Mouse (Mus musculus) embryo, embryonic 11.5 days (tissue): ENCODE data around the gene Kcnip4.

ENCODE experiments used
- DNase-seq: peaks from one replicate; pipeline ENCODE4 v3.0.0-alpha.2; 2012; ENCODE audit warnings: low read depth, low spot score

Kcnip4 gene

GRCm38 (mm10) chr5:48419741-48420140 lies 1105.0 kb downstream of the Kcnip4 start:
- DNase-seq = no peak

- no peak for DNase-seq
Measured at GRCm38 (mm10) chr5:48412261-48412660, 1112.4 kb downstream of the Kcnip4 start.

GRCm38 (mm10) chr5:48411462-48411861 lies 1113.2 kb downstream of the Kcnip4 start:
- DNase-seq = no peak

GRCm38 (mm10) chr5:48410348-48410747 lies 1114.4 kb downstream of the Kcnip4 start:
- DNase-seq = no peak

GRCm38 (mm10) chr5:48408276-48408675 lies 1116.4 kb downstream of the Kcnip4 start:
- no peak for DNase-seq

GRCm38 (mm10) chr5:48402497-48402896 lies 1122.2 kb downstream of the Kcnip4 start:
- DNase-seq = peak; percentile 65

GRCm38 (mm10) chr5:48371890-48372766 lies 1152.6 kb downstream of the Kcnip4 start:
- peak; percentile 93 for DNase-seq

- DNase-seq = no peak
Measured at GRCm38 (mm10) chr5:48349309-48349708, 1175.4 kb downstream of the Kcnip4 start.

- no peak for DNase-seq
Measured at GRCm38 (mm10) chr5:48345983-48346648, 1178.6 kb downstream of the Kcnip4 start.

- no peak for DNase-seq
Measured at GRCm38 (mm10) chr5:48345095-48345982, 1179.4 kb downstream of the Kcnip4 start.

- no peak for DNase-seq
Measured at GRCm38 (mm10) chr5:48340808-48341433, 1183.8 kb downstream of the Kcnip4 start.
